ENCODE assay signal across 8 mouse cellular contexts in genomic region chr11:75551961-75552441, GRCm38 (mm10). TPM values are rescaled to one million over a fixed set of nuclear protein-coding genes. Genes with fewer than 3 reads are reported as not detected.
DNase-seq lines count a peak whose midpoint lies in the region; ATAC-seq lines count a peak whose summit lies in the region.

No protein-coding gene starts in this region.

- 59% methylated on average over 9 of the region's 9 CpGs for WGBS in kidney, embryonic 15.5 days
- WGBS in forebrain, embryonic 15.5 days, result 55% methylated on average over 9 of the region's 9 CpGs
- WGBS in hindbrain, embryonic 12.5 days, result 74% methylated on average over 9 of the region's 9 CpGs
- 69% methylated on average over 9 of the region's 9 CpGs for WGBS in midbrain, embryonic 13.5 days

- H3K9me3 ChIP-seq in kidney, embryonic 15.5 days (replicated peaks), result no peaks in the 10 kb centered on the region
- H3K9me3 ChIP-seq in forebrain, embryonic 15.5 days, result no peaks in the 10 kb centered on the region
- no peaks in the 10 kb centered on the region for H3K9me3 ChIP-seq in hindbrain, embryonic 12.5 days (replicated peaks)
- no peaks in the 10 kb centered on the region for H3K9me3 ChIP-seq in midbrain, embryonic 13.5 days

- H3K4me3 ChIP-seq in kidney, embryonic 15.5 days (replicated peaks), result no peak overlapping the region
- H3K4me3 ChIP-seq in forebrain, embryonic 15.5 days, result no peak overlapping the region
- no peak overlapping the region for H3K4me3 ChIP-seq in hindbrain, embryonic 12.5 days
- H3K4me3 ChIP-seq in midbrain, embryonic 13.5 days (replicated peaks), result no peak overlapping the region

- peak overlapping the region; percentile 6; the same call in 1 of the 2 replicates for H3K9ac ChIP-seq in kidney, embryonic 15.5 days
- H3K9ac ChIP-seq in forebrain, embryonic 15.5 days (replicated peaks), result 0 out of 2 replicates have a peak overlapping the region, but pooled peaks have one; percentile 5
- H3K9ac ChIP-seq in hindbrain, embryonic 12.5 days, result peak overlapping the region; percentile 35; the same call in 1 of the 2 replicates
- peak overlapping the region; percentile 37 for H3K9ac ChIP-seq in midbrain, embryonic 13.5 days (replicated peaks)

- no peak overlapping the region for H3K4me2 ChIP-seq in kidney, embryonic 15.5 days
- no peak overlapping the region for H3K4me2 ChIP-seq in forebrain, embryonic 15.5 days (replicated peaks)
- no peak overlapping the region for H3K4me2 ChIP-seq in hindbrain, embryonic 12.5 days (replicated peaks)
- H3K4me2 ChIP-seq in midbrain, embryonic 13.5 days (replicated peaks), result no peak overlapping the region

- H3K36me3 ChIP-seq in kidney, embryonic 15.5 days, result no peaks in the 10 kb centered on the region
- no peaks in the 10 kb centered on the region for H3K36me3 ChIP-seq in forebrain, embryonic 15.5 days
- peaks cover 5% of the 10 kb centered on the region; the same call in 1 of the 2 replicates for H3K36me3 ChIP-seq in hindbrain, embryonic 12.5 days
- peaks cover 25% of the 10 kb centered on the region for H3K36me3 ChIP-seq in midbrain, embryonic 13.5 days

- DNase-seq in kidney, adult 11 months, result no peak
- peak; percentile 86 for DNase-seq in brain, adult 2 months (ENCODE audit: low read depth, low spot score)
- no peak for DNase-seq in liver
- DNase-seq in layer of hippocampus, adult 18-20 months (ENCODE audit: low spot score in 2 of 2), result no peak

- H3K4me1 ChIP-seq in kidney, embryonic 15.5 days, result peaks cover 39% of the 10 kb centered on the region
- peaks cover 27% of the 10 kb centered on the region for H3K4me1 ChIP-seq in forebrain, embryonic 15.5 days
- peaks cover 30% of the 10 kb centered on the region for H3K4me1 ChIP-seq in hindbrain, embryonic 12.5 days
- H3K4me1 ChIP-seq in midbrain, embryonic 13.5 days (replicated peaks), result peaks cover 31% of the 10 kb centered on the region

- no peaks in the 10 kb centered on the region for H3K27me3 ChIP-seq in kidney, embryonic 15.5 days
- no peaks in the 10 kb centered on the region for H3K27me3 ChIP-seq in forebrain, embryonic 15.5 days
- H3K27me3 ChIP-seq in hindbrain, embryonic 12.5 days, result no peaks in the 10 kb centered on the region
- no peaks in the 10 kb centered on the region for H3K27me3 ChIP-seq in midbrain, embryonic 13.5 days

- peak overlapping the region; percentile 49 for H3K27ac ChIP-seq in kidney, embryonic 15.5 days
- H3K27ac ChIP-seq in forebrain, embryonic 15.5 days (replicated peaks), result no peak overlapping the region; the same call in 1 of the 2 replicates
- peak overlapping the region; percentile 49; the same call in 1 of the 2 replicates for H3K27ac ChIP-seq in hindbrain, embryonic 12.5 days
- 0 out of 2 replicates have a peak overlapping the region, but pooled peaks have one; percentile 14 for H3K27ac ChIP-seq in midbrain, embryonic 13.5 days

- no peak for ATAC-seq in kidney, embryonic 15.5 days (replicated peaks; ENCODE audit: low FRiP score)
- no peak for ATAC-seq in forebrain, embryonic 15.5 days (replicated peaks)
- ATAC-seq in hindbrain, embryonic 12.5 days (ENCODE audit: low FRiP score), result no peak
- ATAC-seq in midbrain, embryonic 13.5 days, result no peak

RNA-seq across cellular contexts. Expression of gene Slc43a2, which starts 20.5 kb away (rescaled TPM):
- 7.5 and 8.0 TPM in 2 replicates for polyA plus RNA-seq in kidney, embryonic 15.5 days (2015; fragmentation: Nextera tagmentation; extraction: Ambion mirVana)
- polyA plus RNA-seq in forebrain, embryonic 15.5 days (2015; fragmentation: Nextera tagmentation; extraction: Ambion mirVana), result 12.1 and 12.6 TPM in 2 replicates
- polyA plus RNA-seq in hindbrain, embryonic 12.5 days (2016; fragmentation: Nextera tagmentation; extraction: Ambion mirVana), result 15.9 and 16.5 TPM in 2 replicates
- 16.4 and 17.3 TPM in 2 replicates for polyA plus RNA-seq in midbrain, embryonic 13.5 days (2015; fragmentation: Nextera tagmentation; extraction: Ambion mirVana)
- 10 to 100 TPM; 44.2 to 51.3 TPM for total RNA-seq in layer of hippocampus, adult 18-20 months (2021)

RNA-seq across cellular contexts. Expression of gene Pitpna, which starts 35.9 kb away (rescaled TPM):
- 77.6 and 83.5 TPM in 2 replicates for polyA plus RNA-seq in kidney, embryonic 15.5 days (2015; fragmentation: Nextera tagmentation; extraction: Ambion mirVana)
- polyA plus RNA-seq in forebrain, embryonic 15.5 days (2015; fragmentation: Nextera tagmentation; extraction: Ambion mirVana), result 92.4 and 97.7 TPM in 2 replicates
- polyA plus RNA-seq in hindbrain, embryonic 12.5 days (2016; fragmentation: Nextera tagmentation; extraction: Ambion mirVana), result 116 and 125 TPM in 2 replicates
- polyA plus RNA-seq in midbrain, embryonic 13.5 days (2015; fragmentation: Nextera tagmentation; extraction: Ambion mirVana), result 77.8 and 99.2 TPM in 2 replicates
- total RNA-seq in layer of hippocampus, adult 18-20 months (2021), result 100 to 1,000 TPM; 279 to 288 TPM

RNA-seq across cellular contexts. Expression of gene Scarf1, which starts 38.7 kb away (rescaled TPM):
- polyA plus RNA-seq in kidney, embryonic 15.5 days (2015; fragmentation: Nextera tagmentation; extraction: Ambion mirVana), result 15.0 and 15.4 TPM in 2 replicates
- 3.1 and 3.3 TPM in 2 replicates for polyA plus RNA-seq in forebrain, embryonic 15.5 days (2015; fragmentation: Nextera tagmentation; extraction: Ambion mirVana)
- 5.7 and 5.8 TPM in 2 replicates for polyA plus RNA-seq in hindbrain, embryonic 12.5 days (2016; fragmentation: Nextera tagmentation; extraction: Ambion mirVana)
- 3.4 and 3.5 TPM in 2 replicates for polyA plus RNA-seq in midbrain, embryonic 13.5 days (2015; fragmentation: Nextera tagmentation; extraction: Ambion mirVana)
- total RNA-seq in layer of hippocampus, adult 18-20 months (2021), result 1 to 10 TPM; 1.0 to 1.1 TPM

RNA-seq across cellular contexts. Expression of gene Rilp, which starts 42.1 kb away (rescaled TPM):
- polyA plus RNA-seq in kidney, embryonic 15.5 days (2015; fragmentation: Nextera tagmentation; extraction: Ambion mirVana), result 1.3 TPM in 2 replicates
- polyA plus RNA-seq in forebrain, embryonic 15.5 days (2015; fragmentation: Nextera tagmentation; extraction: Ambion mirVana), result 0.71 and 0.72 TPM in 2 replicates
- polyA plus RNA-seq in hindbrain, embryonic 12.5 days (2016; fragmentation: Nextera tagmentation; extraction: Ambion mirVana), result 0.68 and 0.75 TPM in 2 replicates
- 0.97 and 1.2 TPM in 2 replicates for polyA plus RNA-seq in midbrain, embryonic 13.5 days (2015; fragmentation: Nextera tagmentation; extraction: Ambion mirVana)
- 1 to 10 TPM in 1 of 2 experiments, under 1 TPM in 1; 0.74 to 1.5 TPM for total RNA-seq in layer of hippocampus, adult 18-20 months (2021)
